Mouse (Mus musculus) CH12.LX (cell line): ENCODE results near the gene Ifit3. TPM values are rescaled to one million over a fixed set of nuclear protein-coding genes. Genes with fewer than 3 reads are reported as not detected.
A peak's percentile ranks its signal among the peaks of the same experiment; 100 is the strongest.

Experiments used
- DNase-seq: peaks from one replicate; pipeline ENCODE4 v3.0.0-alpha.2; 2013; ENCODE audit errors: extremely low read depth
- H3K27ac ChIP-seq: 2 replicates; pipeline ENCODE4 v1.5.1; 2012; ENCODE audit warnings: low read depth, mild to moderate bottlenecking, control low read depth, moderate library complexity; ENCODE audit not compliant: insufficient read depth
- H3K27me3 ChIP-seq: replicated peaks from 2 replicates; pipeline ENCODE3; 2012; ENCODE audit warnings: inconsistent platforms
- H3K36me3 ChIP-seq, 2 experiments: replicated peaks in 1 of 2; 2 replicates each; pipeline versions ENCODE3 to v1.6.1; 2012; ENCODE audit warnings: inconsistent platforms in 1 of 2, low read length in 1 of 2, mild to moderate bottlenecking in 1 of 2, mixed read lengths in 1 of 2, moderate library complexity in 1 of 2; ENCODE audit not compliant: control insufficient read depth in 1 of 2, insufficient read depth in 1 of 2
- H3K4me1 ChIP-seq, 2 experiments: 2 replicates each; pipeline ENCODE4 v1.6.1; 2012; ENCODE audit warnings: inconsistent platforms in 1 of 2, moderate library complexity in 1 of 2; ENCODE audit not compliant: insufficient read depth in 2 of 2, control insufficient read depth in 1 of 2
- H3K4me2 ChIP-seq: 2 replicates; pipeline ENCODE4 v1.6.1; 2012; ENCODE audit warnings: low read depth, mild to moderate bottlenecking, control low read depth; ENCODE audit not compliant: poor library complexity, insufficient read depth, severe bottlenecking
- H3K4me3 ChIP-seq, 3 experiments: fragments of 150-350 bp in 1 of 3; sonication (generic) in 1 of 3; replicated peaks in 1 of 3; 2 replicates each; pipeline versions ENCODE3 to v1.5.1; 2011 to 2012; ENCODE audit warnings: low read depth in 2 of 3, low read length in 2 of 3, mild to moderate bottlenecking in 2 of 3, moderate library complexity in 2 of 3, control low read depth in 1 of 3, improper control_type of control experiment in 1 of 3, inconsistent platforms in 1 of 3, mixed read lengths in 1 of 3; ENCODE audit not compliant: poor library complexity in 1 of 3
- H3K79me2 ChIP-seq: replicated peaks from 2 replicates; pipeline ENCODE4 v1.6.1; 2012; ENCODE audit warnings: mild to moderate bottlenecking, moderate library complexity; ENCODE audit not compliant: control insufficient read depth, poor library complexity, insufficient read depth, severe bottlenecking; ENCODE audit errors: extremely low read depth
- H3K9ac ChIP-seq: 2 replicates; pipeline ENCODE4 v1.6.1; 2012; ENCODE audit warnings: low read depth, mild to moderate bottlenecking, control low read depth, moderate library complexity; ENCODE audit not compliant: insufficient read depth
- H3K9me3 ChIP-seq: replicated peaks from 2 replicates; pipeline ENCODE3; 2012; ENCODE audit warnings: low read length, inconsistent platforms, mixed read lengths
- CTCF ChIP-seq, 2 experiments: IDR thresholded peaks in 1 of 2; conservative IDR thresholded peaks in 1 of 2; 2 replicates each; pipeline ENCODE4 v1.5.1; 2011 to 2012; ENCODE audit warnings: low read depth in 2 of 2, low read length in 2 of 2, improper control_type of control experiment in 1 of 2, inconsistent platforms in 1 of 2, mild to moderate bottlenecking in 1 of 2, moderate library complexity in 1 of 2
- E2F4 ChIP-seq: IDR thresholded peaks from 2 replicates; pipeline ENCODE4 v1.6.1; 2011; ENCODE audit warnings: low read depth, low read length, improper control_type of control experiment; ENCODE audit not compliant: insufficient replicate concordance
- EP300 ChIP-seq: IDR thresholded peaks from 2 replicates; pipeline ENCODE4 v1.6.1; 2011; ENCODE audit warnings: low read length, improper control_type of control experiment
- GABPA ChIP-seq: IDR thresholded peaks from 2 replicates; pipeline ENCODE4 v1.6.1; 2012; ENCODE audit warnings: low read depth, low read length, improper control_type of control experiment, inconsistent platforms; ENCODE audit not compliant: insufficient replicate concordance
- HCFC1 ChIP-seq: IDR thresholded peaks from 2 replicates; pipeline ENCODE4 v1.6.1; 2012; ENCODE audit warnings: low read depth, mild to moderate bottlenecking, inconsistent platforms, low read length, improper control_type of control experiment
- IRF4 ChIP-seq: IDR thresholded peaks from 2 replicates; pipeline ENCODE4 v1.6.1; 2014; ENCODE audit warnings: low read depth, mild to moderate bottlenecking, inconsistent platforms, low read length, improper control_type of control experiment
- JUN ChIP-seq: IDR thresholded peaks from 2 replicates; pipeline ENCODE4 v1.6.1; 2011; ENCODE audit warnings: low read depth, mild to moderate bottlenecking, low read length, improper control_type of control experiment, moderate library complexity; ENCODE audit not compliant: insufficient read depth
- MAX ChIP-seq: IDR thresholded peaks from 2 replicates; pipeline ENCODE4 v1.6.1; 2011; ENCODE audit warnings: low read length, improper control_type of control experiment
- MXI1 ChIP-seq: IDR thresholded peaks from 2 replicates; pipeline ENCODE4 v1.6.1; 2011; ENCODE audit warnings: mild to moderate bottlenecking, low read depth, low read length, improper control_type of control experiment
- POLR2A ChIP-seq: IDR thresholded peaks from 2 replicates; pipeline ENCODE4 v1.6.1; 2011; ENCODE audit warnings: low read depth, mild to moderate bottlenecking, improper control_type of control experiment, low read length
- RAD21 ChIP-seq: IDR thresholded peaks from 2 replicates; pipeline ENCODE4 v1.6.1; 2011; ENCODE audit warnings: low read depth, mild to moderate bottlenecking, low read length, improper control_type of control experiment, moderate library complexity
- RCOR1 ChIP-seq: conservative IDR thresholded peaks from 2 replicates; pipeline ENCODE4 v1.6.1; 2012; ENCODE audit warnings: low read depth, mild to moderate bottlenecking, inconsistent platforms, low read length, improper control_type of control experiment
- SIN3A ChIP-seq: IDR thresholded peaks from 2 replicates; pipeline ENCODE4 v1.6.1; 2012; ENCODE audit warnings: low read length, improper control_type of control experiment, inconsistent platforms
- SMC3 ChIP-seq: IDR thresholded peaks from 2 replicates; pipeline ENCODE4 v1.6.1; 2011; ENCODE audit warnings: low read depth, low read length, improper control_type of control experiment
- TBP ChIP-seq: conservative IDR thresholded peaks from 2 replicates; pipeline ENCODE4 v1.6.1; 2011; ENCODE audit warnings: low read depth, low read length, improper control_type of control experiment
- TCF12 ChIP-seq: IDR thresholded peaks from 2 replicates; pipeline ENCODE4 v1.6.1; 2014; ENCODE audit warnings: low read depth, mild to moderate bottlenecking, inconsistent platforms, low read length, improper control_type of control experiment
- UBTF ChIP-seq: IDR thresholded peaks from 2 replicates; pipeline ENCODE4 v1.6.1; 2012; ENCODE audit warnings: low read depth, mild to moderate bottlenecking, inconsistent platforms, low read length, improper control_type of control experiment, moderate library complexity
- USF1 ChIP-seq: IDR thresholded peaks from 2 replicates; pipeline ENCODE4 v1.6.1; 2014; ENCODE audit warnings: low read depth, mild to moderate bottlenecking, inconsistent platforms, low read length, improper control_type of control experiment
- USF2 ChIP-seq: conservative IDR thresholded peaks from 2 replicates; pipeline ENCODE4 v1.6.1; 2011; ENCODE audit warnings: low read depth, low read length, improper control_type of control experiment
- ZC3H11A ChIP-seq: IDR thresholded peaks from 2 replicates; pipeline ENCODE4 v1.6.1; 2012; ENCODE audit warnings: low read depth, mild to moderate bottlenecking, inconsistent platforms, low read length, improper control_type of control experiment
- ZKSCAN1 ChIP-seq: IDR thresholded peaks from 2 replicates; pipeline ENCODE4 v1.6.1; 2012; ENCODE audit warnings: low read depth, inconsistent platforms, low read length, improper control_type of control experiment, borderline replicate concordance
- dilution Hi-C: fragments of 300-500 bp; cut with MboI; formaldehyde crosslinking; loops from 2 replicates; pipeline ENCODE4 v1.14.3; 2020; ENCODE audit warnings: low sequenced_read_pairs; ENCODE audit not compliant: extremely low pct_unique_long_range_greater_than_20kb, extremely low pct_ligation_motif_present
- in situ Hi-C: fragments of 300-500 bp; cut with MboI; formaldehyde crosslinking; loops from 3 replicates; pipeline ENCODE4 v1.14.3; 2019; ENCODE audit warnings: low sequenced_read_pairs, low pct_ligation_motif_present, low pct_unique_long_range_greater_than_20kb, mixed read lengths
- polyA plus RNA-seq: library from polyadenylated mRNA; unstranded; fragments of >175 nt; gene quantifications from 2 replicates; pipeline ENCODE4 v1.2.1, GENCODE M21; 2012; ENCODE audit warnings: low read depth; ENCODE audit not compliant: insufficient read length
- total RNA-seq, 2 experiments: library from RNA; depleted of rRNA; stranded (reverse); fragments of 300-350 nt in 1 of 2; fragments of >200 nt in 1 of 2; gene quantifications; 2 replicates each; pipeline ENCODE4 v1.2.3; 2012 to 2014

Gene Ifit3
- total and polyA plus RNA-seq, 3 experiments, result 0.08 to 1.0 (median 1.0) TPM

DNA sequence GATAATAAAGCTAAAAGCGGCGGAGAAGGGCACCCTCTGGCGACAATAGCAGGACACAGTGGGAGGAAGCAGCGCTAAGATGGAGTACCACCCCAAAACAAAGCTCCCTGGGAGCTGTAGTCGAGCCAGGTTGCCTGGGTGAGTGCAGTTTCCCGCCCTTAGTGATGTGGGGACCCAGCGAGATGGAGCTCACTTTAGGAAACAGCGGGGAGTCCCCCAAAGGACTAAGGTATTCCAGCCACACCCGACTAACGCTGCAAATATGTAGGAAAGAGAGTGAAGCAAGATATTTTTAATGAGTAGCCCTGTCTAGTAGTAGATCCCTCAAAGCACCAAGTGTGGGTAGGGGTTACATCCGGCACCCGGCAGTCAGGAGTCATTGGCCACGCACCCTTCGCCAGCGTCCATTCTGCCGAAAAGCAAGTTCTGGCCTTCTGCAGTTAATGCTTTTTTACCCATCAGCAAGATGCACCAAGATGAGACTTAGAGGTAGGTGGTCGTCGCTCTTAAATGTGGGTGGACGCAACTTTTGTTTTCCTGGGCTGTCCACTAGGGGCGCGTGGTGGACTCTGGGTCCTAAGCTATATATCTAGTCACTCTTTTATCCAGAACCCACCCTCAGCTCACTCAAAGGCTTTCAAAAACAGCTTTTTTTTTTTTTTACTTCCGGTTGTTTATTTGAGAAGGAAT lies 32.7 kb upstream of the Ifit3 start, which contains the start of gene Ifit2:
Gene Ifit2 (plus strand): TSS at position 161 of the 690 bp plus-strand sequence.
- Histone ChIP-seq H3K4me3 (peak within 1 kb of the TSS; percentile 37 to 70 (median 61)), H3K27ac (no peak within 1 kb of the TSS), H3K4me2 (peak within 1 kb of the TSS; percentile 70), H3K36me3 (peaks cover 0 to 3% of the 10 kb centered on the region in 2 experiments), H3K9ac (peak within 1 kb of the TSS; percentile 35; the same call in 1 of the 2 replicates), H3K4me1 (peaks cover 0 to 26% of the 10 kb centered on the region in 2 experiments; a peak in 2 of 4 replicates), H3K27me3 (no peaks in the 10 kb centered on the region), H3K79me2 (no peaks in the 10 kb centered on the region; the same call in 1 of the 2 replicates), H3K9me3 (peaks cover 5% of the 10 kb centered on the region)
- DNase-seq, result peak; percentile 86
- in situ Hi-C loops, result no loop called here
- dilution Hi-C loops, result no loop called here
- TF ChIP-seq RAD21 (peak; percentile 61), SIN3A (0 out of 2 replicates have a peak, but pooled peaks have one; percentile 25), E2F4 (peak; percentile 88), MAX (no peak), ZC3H11A (0 out of 2 replicates have a peak, but pooled peaks have one; percentile 1), IRF4 (0 out of 2 replicates have a peak, but pooled peaks have one; percentile 19), MXI1 (no peak), CTCF (conservative IDR thresholded peaks at IDR 0.05 in 1 of 2, IDR thresholded peaks at IDR 0.05 in 1 of 2; ENCODE audit: low read depth in 2 of 2, low read length in 2 of 2) (peak; percentile 61 to 79), POLR2A (peak; percentile 41), ZKSCAN1 (no peak), TBP (peak; percentile 52; the same call in 1 of the 2 replicates), SMC3 (peak; percentile 62), TCF12 (peak; percentile 22; the same call in 1 of the 2 replicates), HCFC1 (peak; percentile 84)

DNA sequence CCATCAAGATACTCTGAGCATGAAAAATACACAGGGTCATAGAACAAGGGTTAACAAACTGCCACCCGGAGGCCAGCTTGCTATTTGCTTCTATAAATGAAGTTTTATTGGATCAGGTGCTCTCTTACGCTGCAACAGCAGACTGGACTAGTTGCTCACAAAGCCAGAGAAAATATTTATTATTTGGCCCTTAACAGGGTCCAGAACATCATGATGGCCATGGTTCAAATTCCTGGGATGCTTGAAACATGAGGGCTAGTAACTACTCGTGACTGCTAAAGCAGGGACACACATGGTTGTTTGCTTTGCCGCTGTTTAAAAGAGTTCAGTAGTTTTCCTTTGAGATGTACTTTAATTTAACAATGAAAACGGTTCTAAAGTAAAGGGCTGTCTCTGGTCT lies 31.4 kb upstream of the Ifit3 start:
- no peak overlapping the region for H3K9ac ChIP-seq
- no peak for DNase-seq
- dilution Hi-C loops, result no loop called here
- peaks cover 0 to 26% of the 10 kb centered on the region in 2 experiments; a peak in 2 of 4 replicates for H3K4me1 ChIP-seq
- peaks cover 5% of the 10 kb centered on the region for H3K9me3 ChIP-seq
- in situ Hi-C loops, result no loop called here
- no peaks in the 10 kb centered on the region; the same call in 1 of the 2 replicates for H3K79me2 ChIP-seq
- peak overlapping the region in 1 of 3 experiments; percentile 20 for H3K4me3 ChIP-seq
- H3K4me2 ChIP-seq, result no peak overlapping the region
- H3K27ac ChIP-seq, result no peak overlapping the region
- H3K27me3 ChIP-seq, result no peaks in the 10 kb centered on the region
- TF ChIP-seq ZC3H11A (no peak), TBP (no peak), GABPA (no peak), HCFC1 (no peak), UBTF (no peak), EP300 (no peak), RAD21 (no peak), MAX (no peak), USF2 (no peak), CTCF (conservative IDR thresholded peaks at IDR 0.05 in 1 of 2, IDR thresholded peaks at IDR 0.05 in 1 of 2; ENCODE audit: low read depth in 2 of 2, low read length in 2 of 2) (no peak), USF1 (no peak), RCOR1 (no peak), POLR2A (no peak), JUN (no peak)
- TF ChIP-seq, all 38 proteins: peak for 0
- H3K36me3 ChIP-seq, result peaks cover 0 to 7% of the 10 kb centered on the region in 2 experiments
